Mouse (Mus musculus) kidney, postnatal 10 days (tissue): Measurements from ENCODE around the gene Abcc12.

ENCODE experiments used
- DNase-seq: peaks from one replicate; pipeline ENCODE4 v3.0.0; 2021; ENCODE audit warnings: mixed read lengths

Gene Abcc12

GRCm38 (mm10) chr8:86578076-86578475 lies 2.4 kb downstream of the Abcc12 start:
- DNase-seq = peak; percentile 66

GRCm38 (mm10) chr8:86577547-86577946 lies 2.9 kb downstream of the Abcc12 start:
- DNase-seq = no peak

- DNase-seq = no peak
Observed at GRCm38 (mm10) chr8:86563674-86564073, 16.8 kb downstream of the Abcc12 start.

GRCm38 (mm10) chr8:86561737-86562136 lies 18.7 kb downstream of the Abcc12 start:
- no peak for DNase-seq

GRCm38 (mm10) chr8:86560688-86561065 lies 19.8 kb downstream of the Abcc12 start:
- no peak for DNase-seq

- DNase-seq = no peak
Observed at GRCm38 (mm10) chr8:86559947-86560687, 20.4 kb downstream of the Abcc12 start.

- DNase-seq = no peak
Observed at GRCm38 (mm10) chr8:86557186-86558045, 23.1 kb downstream of the Abcc12 start.

- DNase-seq = no peak
Observed at GRCm38 (mm10) chr8:86555564-86555963, 24.9 kb downstream of the Abcc12 start.

- no peak for DNase-seq
Observed at GRCm38 (mm10) chr8:86554220-86554891, 26.1 kb downstream of the Abcc12 start.

GRCm38 (mm10) chr8:86550516-86550915 lies 30.0 kb downstream of the Abcc12 start:
- no peak for DNase-seq

GRCm38 (mm10) chr8:86546001-86546400 lies 34.5 kb downstream of the Abcc12 start:
- DNase-seq = no peak

GRCm38 (mm10) chr8:86540906-86541305 lies 39.6 kb downstream of the Abcc12 start:
- DNase-seq = no peak

- DNase-seq = no peak
Observed at GRCm38 (mm10) chr8:86540376-86540775, 40.1 kb downstream of the Abcc12 start.

- DNase-seq = no peak
Observed at GRCm38 (mm10) chr8:86536663-86536987, 43.9 kb downstream of the Abcc12 start.

- peak; percentile 87 for DNase-seq
Observed at GRCm38 (mm10) chr8:86535791-86536662, 44.5 kb downstream of the Abcc12 start.

- no peak for DNase-seq
Observed at GRCm38 (mm10) chr8:86535068-86535560, 45.4 kb downstream of the Abcc12 start.

GRCm38 (mm10) chr8:86529714-86530113 lies 50.8 kb downstream of the Abcc12 start:
- no peak for DNase-seq

GRCm38 (mm10) chr8:86527336-86528029 lies 53.0 kb downstream of the Abcc12 start:
- DNase-seq = no peak

GRCm38 (mm10) chr8:86526808-86527207 lies 53.7 kb downstream of the Abcc12 start:
- DNase-seq = no peak

GRCm38 (mm10) chr8:86514203-86514602 lies 66.3 kb downstream of the Abcc12 start:
- no peak for DNase-seq

GRCm38 (mm10) chr8:86512886-86513285 lies 67.6 kb downstream of the Abcc12 start:
- peak; percentile 24 for DNase-seq
